Mouse (Mus musculus): Measurements from ENCODE around the gene Tmem190.

- TF ChIP-seq CTCF (IDR thresholded peaks at IDR 0.05; ENCODE audit: extremely low read depth, insufficient read depth, low read length), result no peak
- no peak for TF ChIP-seq POLR2A (IDR thresholded peaks at IDR 0.05; ENCODE audit: extremely low read depth, insufficient read depth, low read length)
Observed at GRCm38 (mm10) chr7:4749169-4749568, 33.6 kb upstream of the Tmem190 start.
